Mouse (Mus musculus): ENCODE results near the gene Rnf157.

GRCm38 (mm10) chr11:116406231-116406728, 6.6 kb downstream of the Rnf157 start:
- TF ChIP-seq USF1 (IDR thresholded peaks at IDR 0.05; ENCODE audit: low read depth, low read length) = no peak
- TF ChIP-seq POLR2A (IDR thresholded peaks at IDR 0.05; ENCODE audit: low read depth, low read length) = no peak

Data from CH12.LX (cell line).